Mouse (Mus musculus): Measurements from ENCODE around the gene 2010111I01Rik. TPM values are rescaled to one million over a fixed set of nuclear protein-coding genes. Genes with fewer than 3 reads are reported as not detected.

The 2010111I01Rik gene
- total and polyA plus RNA-seq, 3 experiments, result 13.3 to 19.8 (median 14.4) TPM

- Histone ChIP-seq H3K4me1 (ENCODE audit: control insufficient read depth in 1 of 2, insufficient read depth in 2 of 2) (peaks cover 4 to 15% of the 10 kb centered on the region in 2 experiments), H3K9me3 (replicated peaks; ENCODE audit: low read length) (no peaks in the 10 kb centered on the region), H3K27me3 (replicated peaks) (no peaks in the 10 kb centered on the region), H3K79me2 (replicated peaks; ENCODE audit: control insufficient read depth, extremely low read depth, insufficient read depth, poor library complexity, severe bottlenecking) (no peaks in the 10 kb centered on the region), H3K4me3 (replicated peaks in 1 of 3; ENCODE audit: low read depth in 2 of 3, low read length in 2 of 3, poor library complexity in 1 of 3) (no peak overlapping the region), H3K4me2 (ENCODE audit: insufficient read depth, low read depth, poor library complexity, severe bottlenecking) (no peak overlapping the region), H3K9ac (ENCODE audit: insufficient read depth, low read depth) (no peak overlapping the region), H3K27ac (ENCODE audit: insufficient read depth, low read depth) (no peak overlapping the region), H3K36me3 (replicated peaks in 1 of 2; ENCODE audit: control insufficient read depth in 1 of 2, insufficient read depth in 1 of 2, low read length in 1 of 2) (peaks cover 0 to 9% of the 10 kb centered on the region in 2 experiments)
- dilution Hi-C loops (cut with MboI; ENCODE audit: extremely low pct_ligation_motif_present, extremely low pct_unique_long_range_greater_than_20kb, low sequenced_read_pairs), result no loop called here
- peak; percentile 40 for DNase-seq (ENCODE audit: extremely low read depth)
- no peak for TF ChIP-seq IRF4 (IDR thresholded peaks at IDR 0.05; ENCODE audit: low read depth, low read length)
- TF ChIP-seq CHD2 (IDR thresholded peaks at IDR 0.05; ENCODE audit: low read length), result no peak
- TF ChIP-seq POLR2A (IDR thresholded peaks at IDR 0.05; ENCODE audit: low read depth, low read length), result no peak
- TF ChIP-seq MAFK (IDR thresholded peaks at IDR 0.05; ENCODE audit: insufficient replicate concordance, low read length), result no peak
- no peak for TF ChIP-seq MXI1 (IDR thresholded peaks at IDR 0.05; ENCODE audit: low read depth, low read length)
- peak; percentile 59 for TF ChIP-seq SMC3 (IDR thresholded peaks at IDR 0.05; ENCODE audit: low read depth, low read length)
- peak; percentile 66 for TF ChIP-seq RAD21 (IDR thresholded peaks at IDR 0.05; ENCODE audit: low read depth, low read length)
- TF ChIP-seq USF2 (conservative IDR thresholded peaks at IDR 0.05; ENCODE audit: low read depth, low read length), result no peak
- TF ChIP-seq SIN3A (IDR thresholded peaks at IDR 0.05; ENCODE audit: low read length), result no peak
- TF ChIP-seq JUN (IDR thresholded peaks at IDR 0.05; ENCODE audit: insufficient read depth, low read depth, low read length), result no peak
- TF ChIP-seq POLR2AphosphoS2 (IDR thresholded peaks at IDR 0.05; ENCODE audit: low read depth, low read length), result no peak
- TF ChIP-seq EP300 (IDR thresholded peaks at IDR 0.05; ENCODE audit: low read length), result no peak
- peak; percentile 60 to 74; a peak in 3 of 4 replicates for TF ChIP-seq CTCF (conservative IDR thresholded peaks at IDR 0.05 in 1 of 2, IDR thresholded peaks at IDR 0.05 in 1 of 2; ENCODE audit: low read depth in 2 of 2, low read length in 2 of 2)
- TF ChIP-seq PAX5 (IDR thresholded peaks at IDR 0.05; ENCODE audit: low read length), result no peak
- in situ Hi-C loops (cut with MboI; ENCODE audit: low pct_ligation_motif_present, low pct_unique_long_range_greater_than_20kb, low sequenced_read_pairs), result loop anchor here (5.0 to 25.0 kb wide), 2 partner anchors 408 to 702 kb away; no protein-coding TSS in a partner anchor
Measured at GRCm38 (mm10) chr13:63335421-63336134, 370.9 kb downstream of the 2010111I01Rik start.

- H3K9me3 ChIP-seq (replicated peaks; ENCODE audit: low read length), result no peaks in the 10 kb centered on the region
- no peak overlapping the region for H3K4me3 ChIP-seq (replicated peaks in 1 of 3; ENCODE audit: low read depth in 2 of 3, low read length in 2 of 3, poor library complexity in 1 of 3)
- H3K36me3 ChIP-seq (replicated peaks in 1 of 2; ENCODE audit: control insufficient read depth in 1 of 2, insufficient read depth in 1 of 2, low read length in 1 of 2), result peaks cover 0 to 8% of the 10 kb centered on the region in 2 experiments
- dilution Hi-C loops (cut with MboI; ENCODE audit: extremely low pct_ligation_motif_present, extremely low pct_unique_long_range_greater_than_20kb, low sequenced_read_pairs) (no loop called here), in situ Hi-C loops (cut with MboI; ENCODE audit: low pct_ligation_motif_present, low pct_unique_long_range_greater_than_20kb, low sequenced_read_pairs) (loop anchor here (5.0 to 25.0 kb wide), 2 partner anchors 409 to 701 kb away; no protein-coding TSS in a partner anchor)
- H3K79me2 ChIP-seq (replicated peaks; ENCODE audit: control insufficient read depth, extremely low read depth, insufficient read depth, poor library complexity, severe bottlenecking), result no peaks in the 10 kb centered on the region
- DNase-seq (ENCODE audit: extremely low read depth), result no peak
- TF ChIP-seq USF1 (IDR thresholded peaks at IDR 0.05; ENCODE audit: low read depth, low read length) (no peak), MAZ (IDR thresholded peaks at IDR 0.05; ENCODE audit: low read depth, low read length) (no peak), POLR2A (IDR thresholded peaks at IDR 0.05; ENCODE audit: low read depth, low read length) (no peak)
- no peaks in the 10 kb centered on the region for H3K27me3 ChIP-seq (replicated peaks)
- no peak overlapping the region for H3K9ac ChIP-seq (ENCODE audit: insufficient read depth, low read depth)
- H3K27ac ChIP-seq (ENCODE audit: insufficient read depth, low read depth), result no peak overlapping the region
- H3K4me2 ChIP-seq (ENCODE audit: insufficient read depth, low read depth, poor library complexity, severe bottlenecking), result no peak overlapping the region
- H3K4me1 ChIP-seq (ENCODE audit: control insufficient read depth in 1 of 2, insufficient read depth in 2 of 2), result peaks cover 4 to 16% of the 10 kb centered on the region in 2 experiments
Measured at GRCm38 (mm10) chr13:63336335-63336734, 371.6 kb downstream of the 2010111I01Rik start.

Data from CH12.LX (cell line).